Mouse (Mus musculus): ENCODE measurements around the gene Tmem202. TPM values are rescaled to one million over a fixed set of nuclear protein-coding genes. Genes with fewer than 3 reads are reported as not detected.
A peak's percentile ranks its signal among the peaks of the same experiment; 100 is the strongest.

Gene Tmem202
- total RNA-seq (2021) = under 1 TPM; 0.22 to 0.31 TPM

- DNase-seq = peak; percentile 80 to 87
- intact Hi-C loops (cut with DNase I) = loop anchor here (2.0 kb wide), 1 partner anchor 53 kb away; the partner anchor contains the start of gene Arih1
These were observed at the start of gene Tmem202, which contains the start of gene Hexa for GRCm38 (mm10) chr9:59539441-59540137. Gene Tmem202, minus strand, starts transcription at chr9:59539847. Gene Hexa, plus strand, starts transcription at chr9:59539540.

DNA sequence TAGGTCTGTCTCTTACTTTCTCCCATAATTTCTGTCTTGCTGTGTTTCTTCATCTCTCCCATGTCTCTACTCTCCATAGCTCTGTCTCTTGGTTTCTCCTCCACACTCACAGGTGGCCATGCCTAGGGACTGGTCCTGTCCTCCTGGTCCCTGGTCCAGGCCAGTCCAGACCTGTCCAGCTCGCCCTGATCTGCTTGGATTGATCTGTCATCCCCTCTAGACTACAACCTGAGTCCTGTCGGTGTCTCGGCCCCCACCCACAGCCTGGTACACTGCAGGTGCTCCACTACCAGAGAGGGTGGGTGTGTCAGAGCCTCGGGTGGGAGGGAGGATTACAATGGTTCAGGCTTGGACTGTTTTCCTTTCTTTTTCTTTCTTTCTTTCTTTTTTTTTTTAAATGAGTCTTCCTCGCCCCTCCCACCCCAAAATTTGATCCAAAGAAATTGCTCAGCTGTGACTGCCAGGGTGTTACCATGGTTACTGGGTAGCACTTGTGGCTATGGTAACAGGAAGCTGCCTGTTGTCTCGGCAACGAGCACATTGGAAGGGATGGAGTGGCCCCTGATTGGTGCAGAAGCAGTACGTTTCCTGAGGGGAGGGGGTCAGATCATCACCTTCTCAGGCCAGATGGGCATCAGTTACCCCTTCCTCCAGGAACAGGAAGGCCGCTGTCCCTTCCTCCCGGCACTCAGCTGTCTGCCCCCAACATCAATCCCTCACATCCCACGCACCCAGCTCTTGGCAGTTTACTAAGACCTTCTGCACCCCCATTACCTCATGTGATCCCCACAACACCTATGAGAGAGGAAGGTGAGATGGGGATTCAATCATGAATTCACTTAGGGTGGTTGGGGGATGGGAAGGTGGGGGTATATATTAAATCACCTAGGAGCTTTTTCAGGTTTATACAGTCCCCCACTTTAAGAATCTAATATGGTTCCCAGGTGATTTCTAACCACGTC is 49.3 kb upstream of the Tmem202 start:
- DNase-seq = no peak
- intact Hi-C loops (cut with DNase I) = no loop called here

DNA sequence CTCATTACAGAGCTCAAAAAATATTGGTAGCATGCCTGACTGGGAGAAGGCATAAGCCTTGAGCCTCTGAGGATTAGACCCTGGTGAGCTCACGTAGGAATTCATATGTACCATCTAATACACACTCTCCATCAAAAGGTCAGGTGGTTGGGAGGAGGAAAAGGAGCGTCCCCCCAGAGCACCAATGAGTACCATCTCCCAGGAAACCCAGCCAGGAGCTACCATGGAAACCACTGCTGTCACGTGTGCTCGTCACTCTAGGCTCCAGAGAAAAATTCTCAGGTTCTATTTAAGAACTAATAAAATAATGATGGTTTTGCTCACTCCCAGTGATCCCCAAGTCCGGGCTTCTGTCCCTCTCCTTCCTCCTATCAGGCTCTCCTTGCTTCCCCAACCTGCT is 48.6 kb upstream of the Tmem202 start:
- intact Hi-C loops (cut with DNase I) = no loop called here
- DNase-seq = no peak

- DNase-seq = peak; percentile 78 to 84
- intact Hi-C loops (cut with DNase I) = loop anchor here (1.0 kb wide), 1 partner anchor 18 kb away; no protein-coding TSS in a partner anchor
These were observed 45.2 kb upstream of the Tmem202 start for GRCm38 (mm10) chr9:59584871-59585308.

DNA sequence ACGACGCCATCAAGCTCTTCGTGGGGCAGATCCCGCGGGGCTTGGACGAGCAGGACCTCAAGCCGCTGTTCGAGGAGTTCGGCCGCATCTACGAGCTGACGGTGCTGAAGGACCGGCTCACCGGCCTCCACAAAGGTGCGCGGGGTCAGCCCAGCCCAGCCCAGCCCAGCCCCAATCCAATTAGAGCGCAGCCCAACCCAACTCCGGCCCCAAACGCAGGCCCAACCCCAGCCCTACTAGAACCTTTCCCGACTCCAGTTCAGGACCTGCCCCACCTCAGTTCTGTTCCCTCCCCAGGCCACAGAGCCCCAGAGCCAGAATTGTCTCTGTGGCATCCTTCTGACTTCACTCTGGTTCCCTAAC is 38.8 kb upstream of the Tmem202 start:
- DNase-seq = no peak
- intact Hi-C loops (cut with DNase I) = no loop called here

DNA sequence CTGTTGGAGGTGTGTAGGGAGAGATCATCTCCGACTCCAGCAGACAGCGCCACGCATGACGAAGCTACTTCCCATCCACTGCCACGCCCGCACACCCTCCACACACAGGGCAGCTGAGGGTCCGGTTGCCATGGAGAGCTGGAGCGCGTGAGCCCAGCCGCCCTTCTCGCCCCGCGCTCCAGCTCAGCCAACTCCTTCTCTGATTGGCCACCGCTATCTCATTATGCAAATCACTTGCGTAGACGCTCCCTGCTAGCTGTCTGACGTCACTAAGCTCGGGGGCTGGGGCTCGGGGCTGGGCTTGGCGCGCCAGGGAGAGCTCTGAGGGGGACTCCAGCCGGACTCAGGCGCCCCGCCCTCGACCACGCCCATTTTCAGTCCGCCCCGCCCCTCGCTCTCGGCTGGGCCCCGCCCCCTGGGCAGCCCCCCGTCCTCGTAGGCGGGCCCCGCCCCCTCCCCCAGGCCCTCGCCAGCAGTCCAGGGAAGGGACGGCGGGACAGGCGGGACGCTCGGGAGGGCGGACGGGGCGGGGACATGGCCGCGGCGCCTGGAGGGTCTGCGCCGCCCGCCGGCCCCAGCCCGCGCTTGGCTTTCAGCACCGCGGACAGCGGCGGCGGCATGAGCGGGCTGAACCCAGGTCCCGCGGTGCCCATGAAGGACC is 38.3 kb upstream of the Tmem202 start, which contains the start of gene Celf6:
TSS of gene Celf6 (plus strand) at position 74 of the 661 bp plus-strand sequence.
- intact Hi-C loops (cut with DNase I) = no loop called here
- peak; percentile 86 to 91 for DNase-seq

- DNase-seq = no peak
These were observed 37.8 kb upstream of the Tmem202 start for GRCm38 (mm10) chr9:59577401-59577800.

GRCm38 (mm10) chr9:59571852-59572251 is 32.2 kb upstream of the Tmem202 start:
- intact Hi-C loops (cut with DNase I) = no loop called here
- no peak for DNase-seq

More at GRCm38 (mm10) chr9:59577401-59577800, 37.8 kb upstream of the Tmem202 start:
- intact Hi-C loops (cut with DNase I) = no loop called here

- DNase-seq = peak; percentile 65 to 77
- intact Hi-C loops (cut with DNase I) = loop anchor here (1.0 to 10.0 kb wide), 4 partner anchors 17 to 662 kb away; no protein-coding TSS in a partner anchor
These were observed 27.5 kb upstream of the Tmem202 start for GRCm38 (mm10) chr9:59567111-59567510.

GRCm38 (mm10) chr9:59565600-59565999 is 26.0 kb upstream of the Tmem202 start:
- intact Hi-C loops (cut with DNase I) = loop anchor here (1.0 to 10.0 kb wide), 4 partner anchors 112 to 661 kb away; no protein-coding TSS in a partner anchor
- DNase-seq = peak; percentile 83 to 88

DNA sequence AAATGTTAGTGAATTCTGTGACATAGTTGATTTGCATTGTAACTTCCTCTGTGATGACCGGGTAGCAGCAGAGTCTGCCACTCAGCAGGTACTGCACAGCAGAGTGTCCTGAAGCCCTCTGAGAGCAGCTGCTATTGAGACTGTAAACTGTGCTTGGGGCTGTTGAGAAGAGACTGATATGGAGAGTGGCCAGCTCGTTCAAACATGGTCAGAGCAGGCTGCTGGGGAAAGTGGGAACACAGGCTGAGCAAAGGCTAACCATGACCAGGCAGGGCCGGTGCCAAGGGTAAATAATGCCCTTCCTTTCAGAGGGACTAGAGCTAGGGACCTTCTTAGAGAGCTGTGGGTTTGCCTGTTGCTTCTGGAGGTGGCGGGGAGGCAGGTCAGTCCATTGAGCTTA is 14.1 kb upstream of the Tmem202 start:
- peak in 1 of 2 experiments; percentile 39 for DNase-seq
- intact Hi-C loops (cut with DNase I) = no loop called here

- no peak for DNase-seq
- intact Hi-C loops (cut with DNase I) = no loop called here
These were observed 13.0 kb upstream of the Tmem202 start for GRCm38 (mm10) chr9:59552610-59553009.

DNA sequence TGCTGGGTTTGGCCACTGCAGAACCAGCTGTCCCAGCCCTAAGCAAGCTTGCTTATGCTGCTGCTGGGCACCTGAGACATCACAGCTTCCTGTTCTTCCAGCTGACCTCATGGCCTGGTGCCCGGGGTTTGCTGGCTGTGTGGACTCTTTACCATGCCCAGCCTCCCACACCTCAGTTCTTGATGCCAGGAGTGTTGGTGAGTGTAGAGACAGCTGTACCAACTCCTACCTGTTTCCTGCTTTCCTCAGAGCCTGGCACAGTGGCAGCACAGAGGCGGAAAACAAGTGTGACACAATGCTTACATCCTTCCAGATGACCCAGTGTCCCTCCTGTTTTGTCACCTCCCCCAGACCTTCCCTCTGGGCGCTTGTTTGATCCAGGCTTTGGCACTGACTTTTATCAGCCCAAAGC is 12.0 kb upstream of the Tmem202 start:
- intact Hi-C loops (cut with DNase I) = no loop called here
- peak; percentile 44 to 49 for DNase-seq

GRCm38 (mm10) chr9:59551017-59551416 is 11.4 kb upstream of the Tmem202 start:
- no peak for DNase-seq
- intact Hi-C loops (cut with DNase I) = no loop called here

DNA sequence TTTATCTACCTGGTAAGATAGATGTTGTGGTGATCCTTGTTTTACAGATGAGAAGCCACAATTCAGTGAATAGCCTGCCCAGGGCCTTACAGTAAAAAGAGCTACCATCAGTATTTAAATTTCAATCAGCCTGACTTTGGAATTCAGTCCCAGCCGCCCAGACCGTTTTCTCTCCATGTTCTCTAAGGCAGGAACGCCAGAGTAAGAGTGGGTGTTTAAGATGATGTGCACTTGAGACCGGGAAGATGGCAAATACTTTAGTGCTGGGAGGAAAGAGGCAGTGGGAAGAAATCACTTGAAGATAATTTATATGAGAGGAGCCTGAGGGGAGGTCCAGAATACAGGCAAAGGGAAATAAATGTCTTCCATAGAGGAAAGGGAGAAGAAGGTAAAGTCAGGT is 10.4 kb upstream of the Tmem202 start:
- DNase-seq = no peak
- intact Hi-C loops (cut with DNase I) = no loop called here

GRCm38 (mm10) chr9:59548961-59549487 is 9.4 kb upstream of the Tmem202 start:
- intact Hi-C loops (cut with DNase I) = no loop called here
- DNase-seq = no peak

DNA sequence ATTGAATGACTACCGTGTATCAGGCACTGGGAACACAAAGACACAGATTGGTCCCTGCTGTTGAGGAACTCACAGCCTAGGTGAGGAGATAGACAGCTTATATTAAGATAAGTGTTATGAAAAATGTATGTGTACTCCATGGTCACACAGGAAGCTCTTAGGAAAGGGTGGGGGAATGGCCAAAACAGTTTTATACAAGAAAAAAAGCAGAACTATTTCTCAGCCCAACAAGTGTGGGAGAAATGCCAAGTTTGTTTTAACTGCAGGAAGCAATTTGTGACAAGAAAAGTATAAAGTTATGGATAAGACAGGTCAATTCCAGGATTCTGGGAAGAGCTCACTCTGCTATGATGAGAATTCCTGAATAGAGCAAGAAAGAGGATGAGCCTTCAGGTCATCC is 8.2 kb upstream of the Tmem202 start:
- DNase-seq = no peak
- intact Hi-C loops (cut with DNase I) = no loop called here

GRCm38 (mm10) chr9:59544739-59545138 is 5.1 kb upstream of the Tmem202 start:
- no peak for DNase-seq
- intact Hi-C loops (cut with DNase I) = no loop called here

DNA sequence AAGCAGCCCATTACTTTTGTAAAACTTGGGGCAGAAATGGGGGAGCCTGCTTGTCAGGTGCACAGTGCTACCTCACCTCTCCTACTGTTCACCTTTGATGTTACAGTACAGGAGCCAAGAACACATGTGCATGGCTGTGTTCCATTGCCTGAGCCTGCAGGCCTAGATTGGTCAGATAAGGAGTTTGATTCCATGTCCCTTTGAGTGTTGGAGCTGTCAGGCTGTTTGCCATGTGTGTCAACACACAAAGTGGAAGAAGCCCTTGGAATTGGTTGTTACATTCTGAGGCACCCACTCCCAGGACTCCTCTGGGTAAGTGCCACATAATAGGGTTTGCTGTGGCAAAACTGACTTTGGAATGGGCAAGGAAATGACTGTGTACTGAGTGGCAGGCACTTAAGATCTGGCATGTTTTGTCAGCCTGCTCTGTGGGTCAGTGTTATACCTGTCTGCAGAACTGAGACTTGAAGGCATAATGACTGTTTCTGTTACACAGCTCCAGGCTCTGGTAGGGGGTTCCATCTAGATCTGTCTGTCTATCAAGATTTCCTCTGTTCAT is 3.2 kb upstream of the Tmem202 start:
- intact Hi-C loops (cut with DNase I) = no loop called here
- DNase-seq = no peak

GRCm38 (mm10) chr9:59541617-59542016 is 2.0 kb upstream of the Tmem202 start:
- no peak for DNase-seq
- intact Hi-C loops (cut with DNase I) = loop anchor here (2.0 kb wide), 1 partner anchor 55 kb away; the partner anchor contains the start of gene Arih1
